Mouse (Mus musculus) intestine, embryonic 16.5 days (tissue): Measurements from ENCODE around the gene Actc1. TPM values are rescaled to one million over a fixed set of nuclear protein-coding genes. Genes with fewer than 3 reads are reported as not detected.

Experiments used
- ATAC-seq: fragments of 200-750 bp; cut with Nextera tagmentation; 2 replicates; pipeline ENCODE4 v1.8.0; 2017; ENCODE audit warnings: moderate TSS enrichment, moderate library complexity
- H3K27ac ChIP-seq: fragments of 300-500 bp; sonication (generic); 2 replicates; pipeline ENCODE4 v1.5.1; 2014; ENCODE audit warnings: mild to moderate bottlenecking, low read length
- H3K27me3 ChIP-seq: fragments of 300-500 bp; sonication (generic); replicated peaks from 2 replicates; pipeline ENCODE4 v1.6.1; 2014; ENCODE audit warnings: low read length, control low read depth, mixed read lengths; ENCODE audit not compliant: control insufficient read depth, insufficient read depth
- H3K36me3 ChIP-seq: fragments of 300-500 bp; sonication (generic); 2 replicates; pipeline ENCODE4 v1.6.1; 2014; ENCODE audit warnings: low read length, control low read depth; ENCODE audit not compliant: control insufficient read depth, insufficient read depth
- H3K4me1 ChIP-seq: fragments of 300-500 bp; sonication (generic); 2 replicates; pipeline ENCODE4 v1.6.1; 2014; ENCODE audit warnings: low read length, control low read depth, mixed read lengths; ENCODE audit not compliant: control insufficient read depth, insufficient read depth
- H3K4me2 ChIP-seq: fragments of 300-500 bp; sonication (generic); 2 replicates; pipeline ENCODE4 v1.6.1; 2014; ENCODE audit warnings: low read depth, low read length, control low read depth
- H3K4me3 ChIP-seq: fragments of 300-500 bp; sonication (generic); 2 replicates; pipeline ENCODE4 v1.5.1; 2014; ENCODE audit warnings: mild to moderate bottlenecking, low read length
- H3K9ac ChIP-seq: fragments of 300-500 bp; sonication (generic); 2 replicates; pipeline ENCODE4 v1.6.1; 2014; ENCODE audit warnings: low read depth, low read length
- H3K9me3 ChIP-seq: fragments of 300-500 bp; sonication (generic); 2 replicates; pipeline ENCODE4 v1.6.1; 2016; ENCODE audit warnings: low read length, control low read depth; ENCODE audit not compliant: control insufficient read depth
- WGBS: fragments of 180-500 bp; shearing (Covaris S2); extraction: QIAGEN DNeasy Blood & Tissue Kit; methylation state at CpG from one replicate; pipeline ENCODE4 v1.1.7; 2014; 5-methylcytosine and 5-hydroxymethylcytosine counted together
- polyA plus RNA-seq: library from polyadenylated mRNA; unstranded; fragments of >200 nt; fragmentation: Nextera tagmentation; extraction: Ambion mirVana; gene quantifications from 2 replicates; pipeline ENCODE4 v1.2.1, GENCODE M21; 2015

Actc1 gene
- polyA plus RNA-seq, 1 experiment from 2014 or later, result 41.1 TPM

GRCm38 (mm10) chr2:114023383-114023782 lies 30.0 kb downstream of the Actc1 start:
- Histone ChIP-seq H3K4me2 (no peak overlapping the region), H3K27ac (no peak overlapping the region), H3K9me3 (no peaks in the 10 kb centered on the region), H3K4me1 (no peaks in the 10 kb centered on the region), H3K27me3 (no peaks in the 10 kb centered on the region), H3K36me3 (no peaks in the 10 kb centered on the region), H3K4me3 (no peak overlapping the region), H3K9ac (no peak overlapping the region)
- 89% methylated on average over 6 of the region's 6 CpGs for WGBS
- no peak for ATAC-seq

- no peak overlapping the region for H3K27ac ChIP-seq
- H3K27me3 ChIP-seq, result no peaks in the 10 kb centered on the region
- no peaks in the 10 kb centered on the region for H3K9me3 ChIP-seq
- H3K9ac ChIP-seq, result no peak overlapping the region
- H3K4me3 ChIP-seq, result no peak overlapping the region
- no peaks in the 10 kb centered on the region for H3K36me3 ChIP-seq
- no peak for ATAC-seq
- H3K4me2 ChIP-seq, result no peak overlapping the region
- H3K4me1 ChIP-seq, result no peaks in the 10 kb centered on the region
These were observed 33.2 kb downstream of the Actc1 start for GRCm38 (mm10) chr2:114020210-114020563.

GRCm38 (mm10) chr2:114019474-114020209 lies 33.7 kb downstream of the Actc1 start:
- Histone ChIP-seq H3K27me3 (peaks cover 5% of the 10 kb centered on the region; the same call in 1 of the 2 replicates), H3K4me3 (no peak overlapping the region), H3K9ac (no peak overlapping the region), H3K9me3 (no peaks in the 10 kb centered on the region), H3K4me2 (no peak overlapping the region), H3K36me3 (no peaks in the 10 kb centered on the region), H3K4me1 (no peaks in the 10 kb centered on the region), H3K27ac (no peak overlapping the region)
- whole genome bisulfite sequencing, result 80% methylated on average over 11 of the region's 11 CpGs
- ATAC-seq, result no peak

GRCm38 (mm10) chr2:114018136-114018535 lies 35.2 kb downstream of the Actc1 start:
- no peaks in the 10 kb centered on the region for H3K9me3 ChIP-seq
- peaks cover 5% of the 10 kb centered on the region; the same call in 1 of the 2 replicates for H3K4me1 ChIP-seq
- no peak overlapping the region for H3K4me3 ChIP-seq
- H3K27ac ChIP-seq, result no peak overlapping the region
- no peak overlapping the region for H3K9ac ChIP-seq
- 30% methylated on average over 10 of the region's 10 CpGs for WGBS
- ATAC-seq, result no peak
- no peaks in the 10 kb centered on the region for H3K36me3 ChIP-seq
- H3K4me2 ChIP-seq, result no peak overlapping the region
- peaks cover 20% of the 10 kb centered on the region for H3K27me3 ChIP-seq

- peaks cover 29% of the 10 kb centered on the region for H3K27me3 ChIP-seq
- 77% methylated on average over 6 of the region's 6 CpGs for WGBS
These were observed 38.5 kb downstream of the Actc1 start for GRCm38 (mm10) chr2:114014839-114015238.

GRCm38 (mm10) chr2:114013846-114014245 lies 39.5 kb downstream of the Actc1 start:
- 1% methylated on average over 13 of the region's 13 CpGs for WGBS
- peak overlapping the region; percentile 43 for H3K4me3 ChIP-seq
- no peak overlapping the region for H3K9ac ChIP-seq
- H3K4me1 ChIP-seq, result peaks cover 5% of the 10 kb centered on the region; the same call in 1 of the 2 replicates
- peak overlapping the region; percentile 70 for H3K4me2 ChIP-seq
- H3K36me3 ChIP-seq, result no peaks in the 10 kb centered on the region
- H3K27me3 ChIP-seq, result peaks cover 29% of the 10 kb centered on the region
- H3K27ac ChIP-seq, result no peak overlapping the region
- H3K9me3 ChIP-seq, result no peaks in the 10 kb centered on the region
- no peak for ATAC-seq

More at GRCm38 (mm10) chr2:114014839-114015238, 38.5 kb downstream of the Actc1 start:
- Histone ChIP-seq H3K4me3 (no peak overlapping the region), H3K9me3 (no peaks in the 10 kb centered on the region), H3K4me1 (peaks cover 5% of the 10 kb centered on the region; the same call in 1 of the 2 replicates), H3K36me3 (no peaks in the 10 kb centered on the region), H3K27ac (no peak overlapping the region), H3K4me2 (no peak overlapping the region), H3K9ac (no peak overlapping the region)
- no peak for ATAC-seq

GRCm38 (mm10) chr2:114013295-114013771 lies 40.0 kb downstream of the Actc1 start, which contains the start of gene Gjd2:
Gene Gjd2 (minus strand): TSS chr2:114013619.
- Histone ChIP-seq H3K9me3 (no peaks in the 10 kb centered on the region), H3K27ac (no peak within 1 kb of the TSS), H3K9ac (no peak within 1 kb of the TSS), H3K4me3 (peak within 1 kb of the TSS; percentile 43), H3K4me2 (peak within 1 kb of the TSS; percentile 70), H3K4me1 (peaks cover 5% of the 10 kb centered on the region; the same call in 1 of the 2 replicates), H3K36me3 (no peaks in the 10 kb centered on the region), H3K27me3 (peaks cover 29% of the 10 kb centered on the region)
- ATAC-seq, result peak; percentile 70
- under 1% methylated on average over 60 of the region's 60 CpGs for WGBS

GRCm38 (mm10) chr2:114012749-114013211 lies 40.6 kb downstream of the Actc1 start:
- ATAC-seq, result peak; percentile 28; the same call in 1 of the 2 replicates
- H3K4me3 ChIP-seq, result peak overlapping the region; percentile 43
- peaks cover 5% of the 10 kb centered on the region; the same call in 1 of the 2 replicates for H3K4me1 ChIP-seq
- peaks cover 29% of the 10 kb centered on the region for H3K27me3 ChIP-seq
- H3K9me3 ChIP-seq, result no peaks in the 10 kb centered on the region
- no peak overlapping the region for H3K27ac ChIP-seq
- peak overlapping the region; percentile 70 for H3K4me2 ChIP-seq
- H3K9ac ChIP-seq, result no peak overlapping the region
- WGBS, result 3% methylated on average over 19 of the region's 19 CpGs
- no peaks in the 10 kb centered on the region for H3K36me3 ChIP-seq

GRCm38 (mm10) chr2:114011838-114012237 lies 41.5 kb downstream of the Actc1 start:
- H3K27me3 ChIP-seq, result peaks cover 29% of the 10 kb centered on the region
- no peaks in the 10 kb centered on the region for H3K9me3 ChIP-seq
- H3K4me3 ChIP-seq, result no peak overlapping the region
- H3K4me2 ChIP-seq, result no peak overlapping the region
- 54% methylated on average over 4 of the region's 4 CpGs for WGBS
- peaks cover 5% of the 10 kb centered on the region; the same call in 1 of the 2 replicates for H3K4me1 ChIP-seq
- ATAC-seq, result no peak
- H3K9ac ChIP-seq, result no peak overlapping the region
- H3K36me3 ChIP-seq, result no peaks in the 10 kb centered on the region
- H3K27ac ChIP-seq, result no peak overlapping the region
